Mouse (Mus musculus) C2C12 (cell line): ENCODE results near the gene Fgfr1op2.

ENCODE experiments used
- CEBPB ChIP-seq: IDR thresholded peaks from one replicate; pipeline ENCODE4 v1.6.1; 2011; ENCODE audit warnings: low read depth, mild to moderate bottlenecking, control low read depth, moderate library complexity
- CTCF ChIP-seq: IDR thresholded peaks from one replicate; pipeline ENCODE4 v1.5.1; 2011; ENCODE audit not compliant: control insufficient read depth, insufficient read depth, insufficient read length
- MYOD1 ChIP-seq: IDR thresholded peaks from one replicate; pipeline ENCODE4 v1.6.1; 2011; ENCODE audit warnings: low read depth; ENCODE audit not compliant: control insufficient read depth, insufficient read length
- USF1 ChIP-seq: IDR thresholded peaks from one replicate; pipeline ENCODE4 v1.6.1; 2011; ENCODE audit warnings: low read depth, mild to moderate bottlenecking, control low read depth, moderate library complexity

DNA sequence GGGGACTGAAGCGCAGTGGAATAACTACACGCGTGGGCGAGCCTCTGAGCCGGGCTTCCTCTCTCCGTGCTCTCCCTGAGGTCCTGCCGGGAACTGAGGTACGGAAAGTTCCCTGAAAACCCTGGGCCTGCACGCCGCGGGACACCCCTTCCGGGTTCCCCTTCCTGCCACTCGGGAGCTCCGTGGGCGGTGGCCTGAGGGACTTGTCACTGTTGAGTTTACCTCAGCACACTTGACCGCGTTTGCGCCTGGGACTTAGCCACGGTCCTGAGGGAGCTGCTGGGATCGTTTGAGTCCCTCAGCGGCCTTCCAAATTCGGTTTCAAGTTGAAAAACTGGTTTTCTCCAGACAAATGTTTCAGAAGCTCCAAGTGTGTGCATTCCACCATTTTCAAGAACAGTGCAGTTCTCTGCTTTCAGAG is 1.1 kb downstream of the Fgfr1op2 start:
- TF ChIP-seq CTCF: no peak
- TF ChIP-seq USF1: no peak
- no peak for TF ChIP-seq MYOD1
- no peak for TF ChIP-seq CEBPB
